Mouse (Mus musculus) liver, postnatal 0 days (tissue): ENCODE results near the gene Mia3. TPM values are rescaled to one million over a fixed set of nuclear protein-coding genes. Genes with fewer than 3 reads are reported as not detected.

Experiments
- ATAC-seq: fragments of 200-750 bp; cut with Nextera tagmentation; 2 replicates; pipeline ENCODE4 v1.8.0; 2017; ENCODE audit warnings: mild to moderate bottlenecking, moderate library complexity
- DNase-seq: peaks from one replicate; pipeline ENCODE4 v3.0.0-alpha.2; 2016
- H3K27ac ChIP-seq: fragments of 300-500 bp; sonication (generic); 2 replicates; pipeline ENCODE4 v1.5.1; 2014; ENCODE audit warnings: antibody characterized with exemption, moderate library complexity, mild to moderate bottlenecking, low read depth
- H3K27me3 ChIP-seq: fragments of 300-500 bp; sonication (generic); 2 replicates; pipeline ENCODE4 v1.6.1; 2014; ENCODE audit warnings: low read length, control low read depth, mixed read lengths; ENCODE audit not compliant: insufficient read depth
- H3K36me3 ChIP-seq: fragments of 300-500 bp; sonication (generic); replicated peaks from 2 replicates; pipeline ENCODE4 v1.6.1; 2014; ENCODE audit warnings: mild to moderate bottlenecking, control low read depth, low read length, moderate library complexity, mixed read lengths; ENCODE audit not compliant: insufficient read depth
- H3K4me1 ChIP-seq: fragments of 300-500 bp; sonication (generic); 2 replicates; pipeline ENCODE4 v1.6.1; 2014; ENCODE audit warnings: antibody characterized with exemption, mild to moderate bottlenecking, control low read depth; ENCODE audit not compliant: insufficient read depth
- H3K4me2 ChIP-seq: fragments of 300-500 bp; sonication (generic); 2 replicates; pipeline ENCODE4 v1.6.1; 2014; ENCODE audit warnings: low read depth, mild to moderate bottlenecking, low read length, moderate library complexity, mixed read lengths
- H3K4me3 ChIP-seq: fragments of 300-500 bp; sonication (generic); 2 replicates; pipeline ENCODE4 v1.5.1; 2014; ENCODE audit warnings: low read depth, low read length
- H3K9ac ChIP-seq: fragments of 300-500 bp; sonication (generic); replicated peaks from 2 replicates; pipeline ENCODE4 v1.6.1; 2014; ENCODE audit warnings: mild to moderate bottlenecking, moderate library complexity
- H3K9me3 ChIP-seq: fragments of 300-500 bp; sonication (generic); 2 replicates; pipeline ENCODE4 v1.6.1; 2016; ENCODE audit warnings: mild to moderate bottlenecking, control low read depth, low read length, mixed read lengths
- CTCF ChIP-seq: sonication (generic); IDR thresholded peaks from 2 replicates; pipeline ENCODE4 v1.5.1; 2016; ENCODE audit warnings: antibody characterized with exemption, low read depth
- EP300 ChIP-seq: IDR thresholded peaks from 2 replicates; pipeline ENCODE4 v1.6.1; 2016; ENCODE audit warnings: antibody characterized with exemption, low read depth, mild to moderate bottlenecking
- WGBS: fragments of 180-500 bp; shearing (Covaris S2); extraction: QIAGEN DNeasy Blood & Tissue Kit; methylation state at CpG from one replicate; pipeline ENCODE4 v1.1.7; 2014; ENCODE audit not compliant: insufficient replicate concordance; 5-methylcytosine and 5-hydroxymethylcytosine counted together
- polyA plus RNA-seq: library from polyadenylated mRNA; unstranded; fragments of >200 nt; fragmentation: Nextera tagmentation; extraction: Ambion mirVana; gene quantifications from 2 replicates; pipeline ENCODE4 v1.2.1, GENCODE M21; 2015

The Mia3 gene
- polyA plus RNA-seq, 1 experiment from 2014 or later: 30.0 TPM

GRCm38 (mm10) chr1:183307555-183307954 lies 61.8 kb downstream of the Mia3 start:
- no peaks in the 10 kb centered on the region for H3K27me3 ChIP-seq
- H3K27ac ChIP-seq: no peak overlapping the region
- TF ChIP-seq EP300: no peak
- H3K4me2 ChIP-seq: no peak overlapping the region
- 70% methylated on average over 3 of the region's 3 CpGs for WGBS
- no peak overlapping the region for H3K4me3 ChIP-seq
- no peaks in the 10 kb centered on the region for H3K9me3 ChIP-seq
- no peaks in the 10 kb centered on the region for H3K4me1 ChIP-seq
- ATAC-seq: no peak
- H3K9ac ChIP-seq: no peak overlapping the region
- H3K36me3 ChIP-seq: peaks cover 15% of the 10 kb centered on the region; the same call in 1 of the 2 replicates
- DNase-seq: no peak

GRCm38 (mm10) chr1:183299161-183299560 lies 70.2 kb downstream of the Mia3 start:
- TF ChIP-seq CTCF (no peak), EP300 (no peak)
- DNase-seq (peak; percentile 94), ATAC-seq (no peak)
- no peak overlapping the region for H3K27ac ChIP-seq
- no peak overlapping the region for H3K4me2 ChIP-seq
- no peaks in the 10 kb centered on the region for H3K4me1 ChIP-seq
- no peaks in the 10 kb centered on the region for H3K27me3 ChIP-seq
- WGBS: 80% methylated on average over 6 of the region's 6 CpGs
- H3K4me3 ChIP-seq: no peak overlapping the region
- H3K9ac ChIP-seq: no peak overlapping the region
- H3K36me3 ChIP-seq: no peaks in the 10 kb centered on the region
- H3K9me3 ChIP-seq: no peaks in the 10 kb centered on the region

- peak overlapping the region; percentile 62 for H3K4me3 ChIP-seq
- H3K27me3 ChIP-seq: no peaks in the 10 kb centered on the region
- DNase-seq: peak; percentile 62
- WGBS: 1% methylated on average over 20 of the region's 20 CpGs
- peaks cover 11% of the 10 kb centered on the region for H3K36me3 ChIP-seq
- H3K4me1 ChIP-seq: no peaks in the 10 kb centered on the region
- H3K4me2 ChIP-seq: peak overlapping the region; percentile 71
- ATAC-seq: no peak
- peak overlapping the region; percentile 67 for H3K9ac ChIP-seq
- TF ChIP-seq CTCF (no peak), EP300 (no peak)
- peak overlapping the region; percentile 72 for H3K27ac ChIP-seq
- no peaks in the 10 kb centered on the region for H3K9me3 ChIP-seq
Observed at GRCm38 (mm10) chr1:183297886-183298489, 71.4 kb downstream of the Mia3 start.

DNA sequence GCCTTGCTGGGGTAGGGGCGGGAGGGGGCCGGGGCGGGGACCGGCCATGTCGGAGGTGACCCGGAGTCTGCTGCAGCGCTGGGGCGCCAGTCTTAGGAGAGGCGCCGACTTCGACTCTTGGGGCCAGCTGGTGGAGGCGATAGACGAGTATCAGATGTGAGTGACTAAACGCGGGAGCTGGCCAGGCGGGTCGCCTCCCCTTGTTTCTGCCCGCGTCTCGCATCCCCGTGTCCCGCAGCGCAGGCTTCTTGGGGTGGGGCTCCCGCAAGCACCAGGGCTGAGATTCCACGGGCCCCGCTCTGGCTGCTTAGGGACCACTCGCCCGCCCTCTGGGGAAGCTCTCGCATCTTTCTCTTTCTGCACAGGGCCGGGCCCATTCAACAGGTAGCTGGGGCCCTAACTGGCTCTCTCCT lies 71.9 kb downstream of the Mia3 start:
- Histone ChIP-seq H3K4me3 (peak overlapping the region; percentile 62), H3K36me3 (peaks cover 12% of the 10 kb centered on the region), H3K9ac (peak overlapping the region; percentile 67), H3K4me2 (peak overlapping the region; percentile 71), H3K4me1 (no peaks in the 10 kb centered on the region), H3K27ac (peak overlapping the region; percentile 72), H3K9me3 (no peaks in the 10 kb centered on the region), H3K27me3 (no peaks in the 10 kb centered on the region)
- peak; percentile 70 for DNase-seq
- TF ChIP-seq EP300: no peak
- TF ChIP-seq CTCF: no peak
- WGBS: under 1% methylated on average over 28 of the region's 30 CpGs
- ATAC-seq: peak; percentile 52

DNA sequence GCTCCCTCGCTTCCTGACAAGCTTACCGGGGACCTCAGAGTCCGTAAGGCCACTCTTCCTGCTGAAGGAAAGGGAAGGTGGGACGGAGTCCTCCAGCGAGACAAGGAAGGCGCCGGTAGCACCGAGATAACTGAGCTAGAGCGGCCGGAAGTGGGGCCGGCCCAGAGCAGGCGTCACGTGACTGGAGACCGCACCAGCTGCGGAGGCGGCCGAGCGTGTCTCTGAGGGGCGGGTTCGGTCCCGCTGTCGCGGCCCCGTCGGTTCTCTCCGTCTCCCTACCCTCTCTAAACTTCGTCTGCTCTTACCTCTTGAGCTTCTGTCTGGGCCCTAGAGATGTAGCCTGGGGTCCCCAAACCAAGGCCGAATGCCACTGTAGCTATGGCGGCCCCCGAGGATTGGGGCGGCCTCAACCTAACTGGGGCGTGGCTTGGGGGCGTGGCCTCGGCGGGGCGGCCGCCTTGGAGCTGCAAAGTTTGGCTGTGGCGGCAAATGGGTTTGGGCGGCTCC lies 72.4 kb downstream of the Mia3 start, which contains the start of gene Brox:
TSS of gene Brox (minus strand) at position 393 of the 507 bp plus-strand sequence.
- Histone ChIP-seq H3K9ac (peak within 1 kb of the TSS; percentile 67), H3K36me3 (peaks cover 16% of the 10 kb centered on the region), H3K27me3 (no peaks in the 10 kb centered on the region), H3K27ac (peak within 1 kb of the TSS; percentile 72), H3K4me2 (peak within 1 kb of the TSS; percentile 71), H3K4me1 (no peaks in the 10 kb centered on the region), H3K9me3 (no peaks in the 10 kb centered on the region), H3K4me3 (peak within 1 kb of the TSS; percentile 62)
- WGBS: 0% methylated on average over 39 of the region's 39 CpGs
- DNase-seq: peak; percentile 98
- no peak for TF ChIP-seq CTCF
- peak; percentile 36; the same call in 1 of the 2 replicates for TF ChIP-seq EP300
- peak; percentile 92 for ATAC-seq

DNA sequence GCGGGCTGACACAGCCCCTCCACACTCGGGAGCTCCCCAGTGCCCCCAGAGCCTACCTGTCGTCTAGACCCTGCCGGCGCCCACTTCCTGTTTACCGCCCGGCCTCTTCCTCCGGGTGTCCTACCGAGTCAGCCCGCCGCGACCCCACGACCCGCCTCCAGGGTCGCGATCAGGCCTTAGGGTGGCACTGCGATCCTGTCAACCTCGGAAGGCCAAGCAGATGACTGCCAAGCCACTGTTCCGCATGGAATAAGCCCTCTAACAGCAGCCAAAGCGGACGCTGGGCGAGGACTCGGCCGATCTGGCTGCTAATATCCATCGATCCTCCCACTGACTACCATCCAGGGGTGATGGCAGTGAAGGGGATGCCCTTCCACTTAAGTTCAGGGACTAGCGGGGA lies 72.9 kb downstream of the Mia3 start, which contains the start of gene Aida:
TSS of gene Aida (plus strand) at position 126 of the 400 bp plus-strand sequence.
- WGBS: 1% methylated on average over 26 of the region's 26 CpGs

More for the DNA sequence above, 72.9 kb downstream of the Mia3 start, which contains the start of gene Aida:
- peak within 1 kb of the TSS; percentile 71 for H3K4me2 ChIP-seq
- peak; percentile 68 for DNase-seq
- no peaks in the 10 kb centered on the region for H3K9me3 ChIP-seq
- peaks cover 16% of the 10 kb centered on the region for H3K36me3 ChIP-seq
- H3K4me3 ChIP-seq: peak within 1 kb of the TSS; percentile 62
- no peaks in the 10 kb centered on the region for H3K27me3 ChIP-seq
- peak within 1 kb of the TSS; percentile 72 for H3K27ac ChIP-seq
- peak within 1 kb of the TSS; percentile 67 for H3K9ac ChIP-seq
- H3K4me1 ChIP-seq: no peaks in the 10 kb centered on the region
- peak; percentile 33 for ATAC-seq
- no peak for TF ChIP-seq EP300
- TF ChIP-seq CTCF: peak; percentile 11; the same call in 1 of the 2 replicates
